Mouse (Mus musculus) MEL (cell line): ENCODE results near the gene Zfp955b.
"Not testable (repeated sequence)": the region's sequence is repeated elsewhere in the genome, so short reads cannot be mapped to it uniquely, and the experiment has no call there.

Experiments used
- MYB ChIP-seq: IDR thresholded peaks from 2 replicates; pipeline ENCODE4 v1.6.1; 2011; ENCODE audit warnings: mild to moderate bottlenecking, low read depth, low read length, improper control_type of control experiment
- POLR2A ChIP-seq, 2 experiments: IDR thresholded peaks; 2 replicates each; pipeline ENCODE4 v1.6.1; 2011 to 2012; ENCODE audit warnings: low read length in 2 of 2, mild to moderate bottlenecking in 2 of 2, control low read depth in 1 of 2, improper control_type of control experiment in 1 of 2, low read depth in 1 of 2, moderate library complexity in 1 of 2; ENCODE audit not compliant: control insufficient read depth in 1 of 2, insufficient read depth in 1 of 2, poor library complexity in 1 of 2
- POLR2AphosphoS5 ChIP-seq: IDR thresholded peaks from 2 replicates; pipeline ENCODE4 v1.6.1; 2012; ENCODE audit warnings: low read depth, borderline replicate concordance, mild to moderate bottlenecking, inconsistent platforms, low read length, moderate library complexity, mixed read lengths
- ZMIZ1 ChIP-seq: IDR thresholded peaks from 2 replicates; pipeline ENCODE4 v1.6.1; 2012; ENCODE audit warnings: low read depth, mild to moderate bottlenecking, inconsistent platforms, low read length, improper control_type of control experiment, moderate library complexity

DNA sequence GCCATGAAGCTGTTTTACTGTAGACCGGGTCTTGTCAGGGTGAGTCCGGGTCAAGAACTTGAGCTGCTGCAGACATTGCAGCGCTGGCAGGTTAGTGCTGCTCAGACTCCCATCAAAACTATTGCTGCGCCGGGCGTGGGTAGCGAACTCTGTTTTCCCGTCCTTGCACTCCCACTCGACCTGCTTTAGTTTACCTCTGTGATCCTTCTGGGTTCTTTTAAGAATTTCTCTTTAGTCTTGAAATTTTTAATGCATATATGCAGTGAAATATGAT lies 469 bp downstream of the Zfp955b start:
- TF ChIP-seq POLR2A (IDR thresholded peaks at IDR 0.05; ENCODE audit: control insufficient read depth in 1 of 2, insufficient read depth in 1 of 2, low read depth in 1 of 2, low read length in 2 of 2, poor library complexity in 1 of 2); ZMIZ1; MYB; POLR2AphosphoS5: not testable (repeated sequence)
